8 mouse cellular contexts compared by ENCODE assay signal in genomic region chr2:26208126-26208789, GRCm38 (mm10). TPM values are rescaled to one million over a fixed set of nuclear protein-coding genes. Genes with fewer than 3 reads are reported as not detected.
DNase-seq lines count a peak whose midpoint lies in the region; ATAC-seq and TF ChIP-seq lines count a peak whose summit lies in the region.

Gene Lhx3 (minus strand): TSS chr2:26208289.

- H3K9me3 ChIP-seq in embryonic facial prominence, embryonic 13.5 days: no peaks in the 10 kb centered on the region
- 0 out of 2 replicates have a peak, but pooled peaks cover 4% of the 10 kb centered on the region for H3K9me3 ChIP-seq in heart, embryonic 16.5 days (replicated peaks; ENCODE audit: control insufficient read depth, low read length)
- H3K9me3 ChIP-seq in kidney, postnatal 0 days (replicated peaks; ENCODE audit: low read length): no peaks in the 10 kb centered on the region
- H3K9me3 ChIP-seq in liver, embryonic 16.5 days (replicated peaks; ENCODE audit: control insufficient read depth, low read length): no peaks in the 10 kb centered on the region
- no peaks in the 10 kb centered on the region for H3K9me3 ChIP-seq in neural tube, embryonic 15.5 days (replicated peaks)

- H3K27me3 ChIP-seq in embryonic facial prominence, embryonic 13.5 days: peaks cover 50% of the 10 kb centered on the region
- H3K27me3 ChIP-seq in heart, embryonic 16.5 days (ENCODE audit: control insufficient read depth, insufficient read depth, low read length): peaks cover 53% of the 10 kb centered on the region
- peaks cover 47% of the 10 kb centered on the region for H3K27me3 ChIP-seq in kidney, postnatal 0 days (ENCODE audit: insufficient read depth, low read length)
- peaks cover 47% of the 10 kb centered on the region for H3K27me3 ChIP-seq in liver, embryonic 16.5 days (ENCODE audit: control insufficient read depth, insufficient read depth, low read depth, low read length)
- H3K27me3 ChIP-seq in neural tube, embryonic 15.5 days (replicated peaks): peaks cover 67% of the 10 kb centered on the region

- H3K4me2 ChIP-seq in embryonic facial prominence, embryonic 13.5 days: no peak within 1 kb of the TSS
- no peak within 1 kb of the TSS for H3K4me2 ChIP-seq in heart, embryonic 16.5 days (ENCODE audit: low read depth, low read length)
- no peak within 1 kb of the TSS for H3K4me2 ChIP-seq in kidney, postnatal 0 days (ENCODE audit: low read length)
- no peak within 1 kb of the TSS; the same call in 1 of the 2 replicates for H3K4me2 ChIP-seq in liver, embryonic 16.5 days (ENCODE audit: low read depth, low read length)
- no peak within 1 kb of the TSS for H3K4me2 ChIP-seq in neural tube, embryonic 15.5 days

- TF ChIP-seq CTCF in layer of hippocampus, adult 2 months (conservative IDR thresholded peaks at IDR 0.05): no peak
- TF ChIP-seq CTCF in kidney, postnatal 0 days (IDR thresholded peaks at IDR 0.05; ENCODE audit: low read depth): no peak

- H3K27ac ChIP-seq in layer of hippocampus, adult 2 months: no peak within 1 kb of the TSS
- no peak within 1 kb of the TSS for H3K27ac ChIP-seq in embryonic facial prominence, embryonic 13.5 days
- H3K27ac ChIP-seq in heart, embryonic 16.5 days (ENCODE audit: low read length): no peak within 1 kb of the TSS
- no peak within 1 kb of the TSS for H3K27ac ChIP-seq in kidney, postnatal 0 days
- no peak within 1 kb of the TSS for H3K27ac ChIP-seq in liver, embryonic 16.5 days (ENCODE audit: low read length)
- H3K27ac ChIP-seq in neural tube, embryonic 15.5 days (replicated peaks): no peak within 1 kb of the TSS

- peak; percentile 32 to 48 for DNase-seq in layer of hippocampus, adult 2 months (ENCODE audit: low spot score in 2 of 2)
- DNase-seq in layer of hippocampus, adult 9-11 months: no peak
- DNase-seq in kidney, postnatal 0 days (ENCODE audit: low spot score): peak; percentile 90
- peak; percentile 91 for DNase-seq in thymus, postnatal 4 days

- 4% methylated on average over 19 of the region's 19 CpGs for WGBS in embryonic facial prominence, embryonic 13.5 days
- 6% methylated on average over 19 of the region's 19 CpGs for WGBS in heart, embryonic 16.5 days
- 5% methylated on average over 19 of the region's 19 CpGs for WGBS in kidney, postnatal 0 days
- WGBS in liver, embryonic 16.5 days (ENCODE audit: insufficient replicate concordance): 8% methylated on average over 19 of the region's 19 CpGs
- 9% methylated on average over 19 of the region's 19 CpGs for WGBS in neural tube, embryonic 15.5 days

- H3K4me3 ChIP-seq in layer of hippocampus, adult 2 months: no peak within 1 kb of the TSS
- no peak within 1 kb of the TSS for H3K4me3 ChIP-seq in embryonic facial prominence, embryonic 13.5 days
- no peak within 1 kb of the TSS for H3K4me3 ChIP-seq in heart, embryonic 16.5 days (ENCODE audit: low read length)
- no peak within 1 kb of the TSS for H3K4me3 ChIP-seq in kidney, postnatal 0 days (replicated peaks; ENCODE audit: low read depth, low read length)
- H3K4me3 ChIP-seq in liver, embryonic 16.5 days (ENCODE audit: low read depth, low read length): no peak within 1 kb of the TSS
- H3K4me3 ChIP-seq in neural tube, embryonic 15.5 days (replicated peaks): peak within 1 kb of the TSS; percentile 3; the same call in 1 of the 2 replicates

- H3K9ac ChIP-seq in embryonic facial prominence, embryonic 13.5 days: no peak within 1 kb of the TSS
- no peak within 1 kb of the TSS for H3K9ac ChIP-seq in heart, embryonic 16.5 days (ENCODE audit: low read length)
- H3K9ac ChIP-seq in kidney, postnatal 0 days (ENCODE audit: low read depth, low read length): no peak within 1 kb of the TSS
- H3K9ac ChIP-seq in liver, embryonic 16.5 days (ENCODE audit: low read depth, low read length): no peak within 1 kb of the TSS
- no peak within 1 kb of the TSS for H3K9ac ChIP-seq in neural tube, embryonic 15.5 days (replicated peaks)

- peaks cover 7% of the 10 kb centered on the region for H3K4me1 ChIP-seq in embryonic facial prominence, embryonic 13.5 days
- H3K4me1 ChIP-seq in heart, embryonic 16.5 days (ENCODE audit: control insufficient read depth, insufficient read depth, low read length): no peaks in the 10 kb centered on the region
- no peaks in the 10 kb centered on the region for H3K4me1 ChIP-seq in kidney, postnatal 0 days (replicated peaks; ENCODE audit: insufficient read depth, low read length)
- H3K4me1 ChIP-seq in liver, embryonic 16.5 days (ENCODE audit: control insufficient read depth, low read depth, low read length): no peaks in the 10 kb centered on the region
- H3K4me1 ChIP-seq in neural tube, embryonic 15.5 days: peaks cover 23% of the 10 kb centered on the region

- peak; percentile 54; the same call in 1 of the 2 replicates for ATAC-seq in embryonic facial prominence, embryonic 13.5 days (ENCODE audit: insufficient number of reproducible peaks, insufficient read depth, low FRiP score, low TSS enrichment, low read depth)
- ATAC-seq in heart, embryonic 16.5 days (replicated peaks; ENCODE audit: extremely low read depth, insufficient read depth, low FRiP score): peak; percentile 85
- ATAC-seq in kidney, postnatal 0 days (replicated peaks; ENCODE audit: low FRiP score, low read depth): peak; percentile 69
- ATAC-seq in liver, embryonic 16.5 days (ENCODE audit: low read depth): peak; percentile 84
- ATAC-seq in neural tube, embryonic 15.5 days (ENCODE audit: low FRiP score): peak; percentile 53; the same call in 1 of the 2 replicates

- peaks cover 36% of the 10 kb centered on the region for H3K36me3 ChIP-seq in embryonic facial prominence, embryonic 13.5 days
- peaks cover 18% of the 10 kb centered on the region for H3K36me3 ChIP-seq in heart, embryonic 16.5 days (ENCODE audit: control insufficient read depth, insufficient read depth)
- H3K36me3 ChIP-seq in kidney, postnatal 0 days (ENCODE audit: insufficient read depth, low read length): peaks cover 17% of the 10 kb centered on the region; the same call in 1 of the 2 replicates
- no peaks in the 10 kb centered on the region; the same call in 1 of the 2 replicates for H3K36me3 ChIP-seq in liver, embryonic 16.5 days (ENCODE audit: control insufficient read depth, insufficient read depth)
- H3K36me3 ChIP-seq in neural tube, embryonic 15.5 days: peaks cover 34% of the 10 kb centered on the region

RNA-seq across cellular contexts. Expression of gene Lhx3, which starts in this region (rescaled TPM):
- total RNA-seq in layer of hippocampus, adult 2 months (2021): not detected
- polyA plus RNA-seq in embryonic facial prominence, embryonic 13.5 days (2015; fragmentation: Nextera tagmentation; extraction: Ambion mirVana): 0.12 and 0.15 TPM in 2 replicates
- polyA plus RNA-seq in heart, embryonic 16.5 days (2015; fragmentation: Nextera tagmentation; extraction: Ambion mirVana): not detected in 2 replicates
- polyA plus RNA-seq in kidney, postnatal 0 days (2015; fragmentation: Nextera tagmentation; extraction: Ambion mirVana): not detected in 2 replicates
- polyA plus RNA-seq in liver, embryonic 16.5 days (2015; fragmentation: Nextera tagmentation; extraction: Ambion mirVana): not detected in 2 replicates
- polyA plus RNA-seq in neural tube, embryonic 15.5 days (2015; fragmentation: Nextera tagmentation; extraction: Ambion mirVana): 6.9 and 8.5 TPM in 2 replicates

Comparison
In these comparisons a context has a peak if more than half of its experiments do, and no peak if none do; other contexts are left out.
1. Peak in DNase-seq in layer of hippocampus, adult 2 months; RNA of the gene not detected or under 1 TPM.
2. Peak in ATAC-seq in embryonic facial prominence, embryonic 13.5 days; RNA of the gene not detected or under 1 TPM.
3. Peak in ATAC-seq in heart, embryonic 16.5 days; RNA of the gene not detected or under 1 TPM.
4. Peak in DNase-seq and ATAC-seq in kidney, postnatal 0 days; RNA of the gene not detected or under 1 TPM.
5. Peak in ATAC-seq in liver, embryonic 16.5 days; RNA of the gene not detected or under 1 TPM.